25 mouse cellular contexts compared by ENCODE assay signal in genomic region chr4:53847541-53847940, GRCm38 (mm10). TPM values are rescaled to one million over a fixed set of nuclear protein-coding genes. Genes with fewer than 3 reads are reported as not detected.
A peak's percentile ranks its signal among the peaks of the same experiment; 100 is the strongest.
DNase-seq lines count a peak whose midpoint lies in the region; ATAC-seq and TF ChIP-seq lines count a peak whose summit lies in the region.
"Had no signal": no experiment of that assay in that cellular context is flagged by ENCODE, and none has a peak within 500 bp of the region (broad histone marks: within the 10 kb centered on the region; RNA-seq: fewer than 3 reads in every experiment).

No protein-coding gene starts in this region.

- no peaks in the 10 kb centered on the region for H3K27me3 ChIP-seq in heart, adult 2 months (ENCODE audit: control insufficient read depth, insufficient read depth, low read length)
- H3K27me3 ChIP-seq in liver, adult 2 months (ENCODE audit: control insufficient read depth, insufficient read depth, low read length): no peaks in the 10 kb centered on the region
- no peaks in the 10 kb centered on the region for H3K27me3 ChIP-seq in liver, embryonic 12.5 days (replicated peaks)
- H3K27me3 ChIP-seq: forebrain, embryonic 13.5 days; hindbrain, embryonic 13.5 days had no signal

- H3K4me1 ChIP-seq in heart, adult 2 months (ENCODE audit: control insufficient read depth, insufficient read depth, low read length): peaks cover 4% of the 10 kb centered on the region
- H3K4me1 ChIP-seq in liver, adult 2 months (ENCODE audit: control insufficient read depth, insufficient read depth, low read length): no peaks in the 10 kb centered on the region; the same call in 1 of the 2 replicates
- no peaks in the 10 kb centered on the region for H3K4me1 ChIP-seq in liver, embryonic 12.5 days
- H3K4me1 ChIP-seq: forebrain, embryonic 13.5 days; hindbrain, embryonic 10.5 days; hindbrain, embryonic 13.5 days had no signal

- DNase-seq in heart, adult 11 months: peak; percentile 40
- DNase-seq in heart, adult 2 months: no peak
- DNase-seq in liver, adult 2 months (ENCODE audit: extremely low read depth, low read depth, low spot score): peak; percentile 53
- DNase-seq in Muller cell, postnatal 12 days (ENCODE audit: inconsistent ontology term): peak; percentile 12
- DNase-seq in MN1 (ENCODE audit: low spot score): no peak
- no peak for DNase-seq in B cell, adult 2 months
- DNase-seq: adrenal gland, adult 2 months; adrenal gland, postnatal 14 days; cerebellum, adult 11-12 months; cerebellum, adult 9-10 months; cerebellum, postnatal 14 days; gastrocnemius, postnatal 10 days; gastrocnemius, postnatal 36 days; heart, adult 18-20 months; heart, postnatal 36 days had no signal

- no peaks in the 10 kb centered on the region for H3K79me2 ChIP-seq in heart, adult 2 months (replicated peaks; ENCODE audit: control insufficient read depth, insufficient read depth, low read length)
- H3K79me2 ChIP-seq in liver, adult 2 months (ENCODE audit: control insufficient read depth, insufficient read depth, low read length): peaks cover 3% of the 10 kb centered on the region; the same call in 1 of the 2 replicates

- no peak overlapping the region for H3K9ac ChIP-seq in heart, adult 2 months (ENCODE audit: low read depth, low read length)
- no peak overlapping the region for H3K9ac ChIP-seq in liver, adult 2 months (ENCODE audit: low read depth, low read length)
- H3K9ac ChIP-seq in liver, embryonic 12.5 days: no peak overlapping the region
- H3K9ac ChIP-seq: forebrain, embryonic 13.5 days; hindbrain, embryonic 13.5 days had no signal

- 87% methylated on average over 4 of the region's 4 CpGs for WGBS in heart, adult 2 months
- WGBS in liver, adult 2 months: 69% methylated on average over 4 of the region's 4 CpGs
- 75% methylated on average over 4 of the region's 4 CpGs for WGBS in liver, embryonic 12.5 days (ENCODE audit: insufficient replicate concordance)

- TF ChIP-seq POLR2A in heart, adult 2 months (IDR thresholded peaks at IDR 0.05; ENCODE audit: insufficient read depth, low read depth, low read length): no peak
- no peak for TF ChIP-seq POLR2A in liver, adult 2 months (IDR thresholded peaks at IDR 0.05; ENCODE audit: extremely low read depth, insufficient read depth, low read length)

- H3K4me3 ChIP-seq in heart, adult 2 months: no peak overlapping the region
- H3K4me3 ChIP-seq in liver, adult 2 months (ENCODE audit: insufficient read depth, low read depth, low read length): no peak overlapping the region
- H3K4me3 ChIP-seq in liver, embryonic 12.5 days: no peak overlapping the region
- H3K4me3 ChIP-seq: forebrain, embryonic 10.5 days; forebrain, embryonic 13.5 days; hindbrain, embryonic 10.5 days; hindbrain, embryonic 13.5 days had no signal

- no peak overlapping the region for H3K27ac ChIP-seq in heart, adult 2 months
- no peak overlapping the region for H3K27ac ChIP-seq in liver, adult 2 months (replicated peaks; ENCODE audit: insufficient read depth, low read depth, low read length)
- no peak overlapping the region for H3K27ac ChIP-seq in liver, embryonic 12.5 days
- H3K27ac ChIP-seq: forebrain, embryonic 10.5 days; forebrain, embryonic 13.5 days; hindbrain, embryonic 10.5 days; hindbrain, embryonic 13.5 days had no signal

- no peak for TF ChIP-seq EP300 in heart, adult 2 months (IDR thresholded peaks at IDR 0.05; ENCODE audit: insufficient read depth, low read depth, low read length)

- no peak for TF ChIP-seq CTCF in heart, adult 2 months (IDR thresholded peaks at IDR 0.05)
- TF ChIP-seq CTCF in liver, adult 2 months (IDR thresholded peaks at IDR 0.05; ENCODE audit: low read depth, low read length): no peak

- no peaks in the 10 kb centered on the region; the same call in 1 of the 2 replicates for H3K36me3 ChIP-seq in heart, adult 2 months (ENCODE audit: control insufficient read depth, insufficient read depth, low read length)
- H3K36me3 ChIP-seq in liver, adult 2 months (ENCODE audit: control insufficient read depth, insufficient read depth, low read length): peaks cover 9% of the 10 kb centered on the region
- H3K36me3 ChIP-seq in liver, embryonic 12.5 days: no peaks in the 10 kb centered on the region; the same call in 1 of the 2 replicates

- no peaks in the 10 kb centered on the region for H3K9me3 ChIP-seq in liver, embryonic 12.5 days (replicated peaks)
- H3K9me3 ChIP-seq: forebrain, embryonic 10.5 days; forebrain, embryonic 13.5 days; hindbrain, embryonic 10.5 days; hindbrain, embryonic 13.5 days had no signal

- intact Hi-C loops in heart, adult 2 months (cut with DNase I): no loop called here

- ATAC-seq in liver, embryonic 12.5 days: no peak
- ATAC-seq: CD4-positive, CD25-positive, alpha-beta regulatory T cell, adult 4 months; forebrain, embryonic 13.5 days; forebrain, embryonic 16.5 days; hindbrain, embryonic 16.5 days; intestine, postnatal 0 days had no signal

- H3K4me2 ChIP-seq in liver, embryonic 12.5 days: no peak overlapping the region
- H3K4me2 ChIP-seq: forebrain, embryonic 13.5 days; heart, embryonic 11.5 days; hindbrain, embryonic 13.5 days had no signal

RNA-seq across cellular contexts. Expression of gene Tmem38b, which starts 21.7 kb away (rescaled TPM):
- 10 to 100 TPM; 23.7 to 29.0 TPM for total RNA-seq in heart, adult 2 months (2021)
- 5.9 and 10.5 TPM in 2 replicates for polyA plus RNA-seq in heart, adult 2 months (2012; rRNA removed)
- 29.5 and 33.2 TPM in 2 replicates for total RNA-seq in liver, adult 2 months (2014; rRNA removed)
- 37.3 and 44.7 TPM in 2 replicates for polyA plus RNA-seq in liver, adult 2 months (2012; rRNA removed)
- 3.0 and 3.3 TPM in 2 replicates for polyA plus RNA-seq in liver, embryonic 12.5 days (2016; fragmentation: Nextera tagmentation; extraction: Ambion mirVana)

Comparison
In these comparisons a context has a peak if more than half of its experiments do, and no peak if none do; other contexts are left out.
1. DNase-seq: peak in heart, adult 11 months (single experiment), liver, adult 2 months (single experiment) and Muller cell, postnatal 12 days (single experiment); none in heart, adult 2 months (0 of 2), MN1 (single experiment) and B cell, adult 2 months (0 of 2).